Mouse (Mus musculus): ENCODE measurements around the gene Faf2.
"Not testable (repeated sequence)": the region's sequence is repeated elsewhere in the genome, so short reads cannot be mapped to it uniquely, and the experiment has no call there.

The Faf2 gene

DNA sequence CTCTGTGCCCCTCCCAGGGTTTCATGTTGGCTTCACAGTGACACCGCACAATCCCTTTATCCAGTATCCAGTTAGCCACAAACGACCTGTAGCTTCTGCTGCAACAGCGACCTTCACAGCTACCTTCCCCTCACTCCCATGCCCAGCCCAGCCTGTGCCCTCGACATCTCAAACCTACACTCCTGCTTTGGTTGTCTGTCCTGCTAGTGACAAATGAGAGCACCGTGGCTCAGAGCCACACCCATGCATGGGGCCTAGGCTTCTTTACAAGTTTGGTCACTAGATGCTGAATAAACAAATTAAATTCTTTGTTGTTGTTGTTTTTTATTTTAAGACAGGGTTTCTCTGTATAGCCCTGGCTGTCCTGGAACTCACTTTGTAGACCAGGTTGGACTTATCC, 14.4 kb upstream of the Faf2 start:
- DNase-seq (ENCODE audit: low spot score), result no peak

DNA sequence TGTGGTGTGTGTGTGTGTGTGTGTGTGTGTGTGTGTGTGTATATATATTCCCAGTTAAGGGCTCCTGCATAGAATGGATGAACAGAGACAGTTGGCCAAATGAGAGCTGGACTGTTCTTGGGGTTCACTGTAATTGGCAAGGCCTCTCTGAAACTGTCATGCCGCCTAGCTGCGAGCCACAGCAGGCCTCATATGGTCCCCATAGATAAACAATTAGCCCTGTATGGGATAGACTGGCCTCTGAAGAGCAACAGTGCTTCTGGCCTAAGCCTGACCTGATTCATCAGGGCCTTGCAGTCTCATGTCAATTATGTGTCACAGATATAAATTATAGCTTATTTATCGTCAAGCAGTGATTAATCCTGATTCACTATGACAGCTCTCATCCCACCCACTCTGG, 13.6 kb upstream of the Faf2 start:
- DNase-seq (ENCODE audit: low spot score), result no peak

DNA sequence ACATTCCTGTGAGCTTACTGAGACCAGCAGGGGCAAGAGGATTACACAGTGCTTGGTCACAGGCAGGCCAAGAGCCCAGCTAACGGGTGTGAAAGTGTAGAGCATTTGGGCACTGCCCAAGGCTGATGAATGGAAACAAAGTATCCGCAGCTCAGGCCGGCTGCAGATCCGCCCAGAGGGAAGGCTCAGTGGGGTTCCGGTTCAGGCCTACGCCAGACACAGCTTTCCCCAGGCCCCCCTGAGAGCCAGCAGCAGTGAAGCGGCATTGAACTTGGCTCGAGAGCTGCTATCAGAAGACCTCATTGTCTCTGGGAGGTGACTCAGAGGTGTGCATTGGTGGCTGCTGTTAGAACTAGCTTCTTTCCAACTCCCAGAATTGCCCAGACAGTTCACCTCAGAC, 12.9 kb upstream of the Faf2 start:
- no peak for DNase-seq (ENCODE audit: low spot score)

DNA sequence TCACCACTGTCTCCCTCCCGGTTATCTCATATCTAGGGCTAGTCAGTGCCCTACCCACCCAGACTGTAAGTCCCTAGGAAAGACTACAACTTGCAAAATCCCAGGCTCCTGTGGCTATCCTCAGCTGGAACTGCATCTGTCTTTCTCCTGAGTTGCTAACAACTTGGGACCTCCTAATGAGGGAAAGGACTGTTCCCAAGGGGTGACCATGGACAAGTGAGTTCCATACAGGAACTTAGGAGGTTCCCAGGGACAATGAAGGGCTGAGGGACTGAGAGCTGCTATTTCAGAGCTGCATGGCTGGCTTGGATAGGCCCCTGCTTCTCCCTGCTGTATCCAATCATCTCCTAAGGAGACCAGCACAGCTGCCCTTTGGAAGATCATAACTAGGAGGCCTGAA, 12.3 kb upstream of the Faf2 start:
- DNase-seq (ENCODE audit: low spot score), result no peak

DNA sequence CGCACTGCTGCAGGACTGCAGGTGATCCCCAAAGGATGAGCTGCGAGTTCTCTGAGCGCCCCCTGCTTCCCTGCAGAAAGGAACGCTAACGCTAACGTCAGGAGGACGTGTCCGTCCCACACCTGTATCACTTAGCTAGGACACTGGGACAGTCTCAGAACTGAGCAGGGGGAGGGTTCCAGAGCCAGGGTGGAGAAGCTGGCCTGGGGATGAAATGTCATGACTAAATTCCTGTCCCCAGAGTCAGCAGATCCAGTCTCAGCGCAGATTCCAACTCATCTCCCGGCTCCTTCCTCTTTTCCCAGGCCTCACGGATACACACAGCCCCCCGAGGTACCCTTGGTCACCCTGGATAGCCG, 11.0 kb upstream of the Faf2 start:
- no peak for DNase-seq (ENCODE audit: low spot score)

DNA sequence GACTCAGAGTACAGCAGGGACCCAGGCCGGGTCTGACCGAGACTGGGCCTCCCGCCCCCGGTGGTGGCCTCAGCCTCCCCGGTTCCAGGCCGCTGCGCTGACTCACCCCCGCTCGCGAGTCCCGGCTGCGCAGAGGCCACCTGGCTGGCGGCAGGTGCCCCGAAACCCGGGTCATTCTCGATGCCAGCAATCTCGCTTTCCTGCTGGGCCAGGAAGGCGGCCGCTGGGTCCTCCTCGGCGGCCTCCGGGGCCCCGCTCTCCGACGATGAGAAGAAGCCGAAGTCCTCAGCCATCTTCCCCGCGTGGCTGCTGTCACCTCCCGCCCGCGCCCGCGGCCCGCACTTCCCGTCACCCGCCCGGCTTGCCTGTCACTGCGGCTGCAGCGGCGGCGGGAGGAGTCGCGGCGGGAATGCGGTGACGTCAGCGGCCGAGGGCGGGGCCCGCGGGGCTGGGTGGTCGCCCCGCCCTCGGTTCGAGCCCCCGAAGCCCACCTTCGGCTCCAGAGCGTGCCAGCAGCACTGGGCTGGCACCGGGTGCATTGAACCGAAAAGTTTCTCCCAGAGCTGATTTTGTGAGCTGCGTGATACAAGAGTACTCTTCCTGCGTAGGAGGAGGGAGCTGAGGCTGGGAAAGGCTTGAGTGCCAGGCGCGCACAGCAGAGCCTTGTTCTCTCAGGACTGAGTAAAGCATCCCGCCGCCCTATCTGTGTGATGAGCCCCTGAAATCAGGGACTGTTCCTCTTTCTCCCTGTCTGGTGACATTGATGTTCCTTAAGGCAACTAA, 10.4 kb upstream of the Faf2 start, which contains the start of gene Cltb:
Cltb (minus strand) TSS at position 373 of the 783 bp plus-strand sequence.
- peak; percentile 74 for DNase-seq (ENCODE audit: low spot score)

DNA sequence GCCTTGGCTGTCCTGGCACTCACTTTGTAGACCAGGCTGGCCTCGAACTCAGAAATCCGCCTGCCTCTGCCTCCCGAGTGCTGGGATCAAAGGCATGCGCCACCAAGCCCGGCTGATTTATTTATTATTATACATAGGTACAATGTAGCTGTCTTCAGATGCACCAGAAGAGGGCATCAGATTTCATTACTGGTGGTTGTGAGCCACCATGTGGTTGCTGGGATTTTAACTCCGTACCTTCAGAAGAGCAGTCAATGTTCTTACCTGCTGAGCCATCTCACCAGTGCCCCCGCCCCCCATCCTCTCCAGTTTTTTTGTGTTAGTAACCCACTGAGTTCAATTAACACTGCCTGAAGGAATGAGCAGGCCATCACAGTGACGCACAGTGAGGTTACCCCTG, 8.4 kb upstream of the Faf2 start:
- not testable (repeated sequence) for DNase-seq (ENCODE audit: low spot score)

DNA sequence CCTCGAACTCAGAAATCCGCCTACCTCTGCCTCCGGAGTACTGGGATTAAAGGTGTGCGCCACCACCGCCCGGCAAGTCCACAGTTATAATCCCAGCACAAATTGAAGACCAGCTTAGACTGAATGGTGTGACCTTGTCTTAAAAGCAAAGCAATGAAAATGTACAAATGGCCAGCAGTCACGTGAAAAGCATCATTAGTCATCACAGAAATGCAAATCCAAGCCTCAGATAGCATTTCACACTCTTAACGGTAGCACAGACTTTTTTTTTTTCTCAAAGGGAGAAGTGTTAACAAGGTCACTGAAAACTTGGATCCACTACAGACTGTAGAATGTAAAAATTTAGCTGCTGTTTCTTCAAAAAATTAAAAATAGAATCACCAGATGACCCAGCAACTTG, 5.3 kb upstream of the Faf2 start:
- DNase-seq (ENCODE audit: low spot score), result no peak

DNA sequence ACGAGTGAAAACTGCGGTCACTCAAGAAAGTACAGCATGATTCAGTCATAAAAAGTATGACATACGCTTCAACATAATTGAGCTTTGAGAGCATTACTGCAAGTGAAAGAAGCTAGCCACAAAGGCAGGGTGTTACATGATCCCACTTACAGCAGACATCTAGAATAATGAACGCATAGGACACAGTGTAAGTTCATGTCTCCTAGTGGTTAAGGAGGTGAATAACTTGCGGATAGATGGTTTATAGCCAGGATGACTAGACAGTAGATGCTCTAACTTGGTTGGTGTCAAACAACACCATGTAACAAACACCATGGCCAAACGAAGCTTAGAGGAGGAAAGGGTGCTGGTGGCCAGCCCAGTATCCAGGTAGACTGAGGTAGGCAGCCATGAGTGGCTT, 4.6 kb upstream of the Faf2 start:
- no peak for DNase-seq (ENCODE audit: low spot score)

DNA sequence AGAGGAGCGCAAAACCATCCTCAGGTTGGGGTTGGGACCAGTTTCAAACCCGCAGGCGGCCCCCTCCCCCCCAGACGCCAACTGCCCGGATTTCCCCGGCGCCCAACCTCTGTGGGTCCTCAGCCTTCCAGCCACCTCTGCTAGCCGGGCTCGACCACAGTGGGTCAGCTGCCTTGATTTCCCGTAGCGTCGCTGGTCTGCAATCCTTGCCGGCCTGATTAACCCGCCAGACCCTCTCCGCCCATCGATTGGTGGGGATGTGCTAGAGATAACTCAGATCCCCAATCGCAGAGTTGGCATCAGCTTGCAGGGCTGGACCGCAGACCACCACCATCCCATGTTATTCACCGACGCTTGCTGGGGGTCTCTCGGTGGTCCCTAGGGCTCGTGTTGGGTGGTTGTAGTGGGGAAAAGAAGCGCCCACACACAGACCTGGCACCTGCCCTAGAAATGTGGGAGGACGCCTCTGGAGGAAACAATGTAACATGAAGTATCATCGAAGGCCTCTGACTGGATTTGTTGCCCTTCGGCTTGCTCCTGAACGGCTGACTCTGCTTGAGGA, 457 bp downstream of the Faf2 start:
- no peak for DNase-seq (ENCODE audit: low spot score)

DNA sequence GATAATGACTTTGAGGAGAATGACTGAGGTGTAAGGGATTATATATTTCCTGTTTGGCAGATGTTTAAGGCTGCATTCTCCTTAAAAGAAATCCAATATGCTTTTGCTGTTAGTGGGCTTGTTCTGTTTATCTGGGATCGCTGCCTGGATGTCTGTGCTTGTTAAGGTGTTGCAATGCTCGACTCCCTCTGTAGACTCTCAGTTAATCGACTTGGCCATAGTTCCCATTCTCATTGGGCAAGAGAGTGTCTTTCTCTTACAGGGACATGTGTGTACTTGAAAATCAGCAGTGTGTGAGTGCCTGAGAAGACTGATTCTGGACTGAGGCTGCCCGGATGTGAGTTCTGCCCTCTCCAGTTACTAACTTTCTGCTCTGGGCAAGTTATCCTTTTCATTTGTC, 7.5 kb downstream of the Faf2 start:
- DNase-seq (ENCODE audit: low spot score), result no peak

DNA sequence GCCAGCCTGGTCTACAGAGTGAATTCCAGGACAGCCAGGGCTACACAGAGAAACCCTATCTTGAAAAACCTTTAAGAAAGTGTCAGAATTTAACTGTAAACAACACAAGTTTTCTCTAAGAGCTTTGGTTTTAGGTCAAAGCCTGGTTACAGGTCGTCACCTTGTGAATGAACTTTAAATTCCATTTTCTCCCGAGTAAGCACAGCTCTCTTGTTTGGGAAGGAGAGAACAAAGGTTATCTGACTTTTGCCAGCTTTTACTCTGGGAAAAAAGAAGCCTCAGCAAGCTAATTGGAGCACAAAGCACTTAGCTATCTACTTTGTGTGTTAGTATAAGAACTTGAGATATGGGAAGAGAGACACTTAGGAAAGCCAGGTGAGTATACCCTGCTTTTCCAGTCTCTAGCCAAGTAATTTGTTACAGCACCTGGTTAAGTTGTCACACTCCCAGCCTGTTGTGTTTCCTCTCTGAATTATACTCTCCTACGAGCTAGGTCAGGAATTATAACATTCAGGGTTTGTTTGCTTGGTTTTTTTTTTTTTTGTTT, 11.2 kb downstream of the Faf2 start:
- no peak for DNase-seq (ENCODE audit: low spot score)

DNA sequence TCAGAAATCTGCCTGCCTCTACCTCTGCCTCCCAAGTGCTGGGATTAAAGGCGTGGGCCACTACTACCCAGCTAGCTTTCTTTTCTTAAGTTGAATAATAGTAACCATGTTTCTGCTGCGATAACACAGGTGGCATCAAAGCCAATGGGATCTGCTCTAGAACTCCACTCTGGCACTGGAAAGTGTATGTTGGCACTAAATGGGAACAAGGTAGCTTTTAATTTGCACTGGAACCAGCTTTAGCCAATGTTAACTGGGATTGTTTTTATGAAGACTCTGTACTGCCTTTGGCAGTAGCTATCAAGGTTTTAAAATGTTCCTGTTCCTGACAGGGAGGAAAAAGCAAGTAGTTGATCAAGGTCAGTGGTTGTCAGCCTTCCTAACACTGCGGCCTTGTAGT, 13.4 kb downstream of the Faf2 start:
- DNase-seq (ENCODE audit: low spot score), result no peak

DNA sequence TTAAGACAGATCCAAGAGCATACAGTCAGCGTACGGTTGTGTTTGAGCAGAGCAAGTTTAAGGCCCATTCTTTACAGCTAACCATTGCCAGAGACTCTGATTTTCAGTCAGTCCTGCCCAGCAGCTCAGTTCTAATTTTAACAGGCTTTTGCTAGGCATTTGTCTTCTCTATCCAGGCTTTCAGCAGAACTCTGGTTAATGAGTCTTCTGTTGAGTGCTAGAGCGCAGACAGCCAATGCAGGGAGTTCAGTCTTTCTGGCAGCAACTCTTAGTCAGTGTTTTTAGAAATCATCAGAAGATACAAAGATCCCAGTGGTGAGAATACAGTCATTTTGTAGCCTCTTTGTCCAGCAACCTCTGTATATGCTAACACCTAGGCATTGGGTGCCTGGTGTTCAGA, 28.9 kb downstream of the Faf2 start:
- DNase-seq (ENCODE audit: low spot score), result no peak

DNA sequence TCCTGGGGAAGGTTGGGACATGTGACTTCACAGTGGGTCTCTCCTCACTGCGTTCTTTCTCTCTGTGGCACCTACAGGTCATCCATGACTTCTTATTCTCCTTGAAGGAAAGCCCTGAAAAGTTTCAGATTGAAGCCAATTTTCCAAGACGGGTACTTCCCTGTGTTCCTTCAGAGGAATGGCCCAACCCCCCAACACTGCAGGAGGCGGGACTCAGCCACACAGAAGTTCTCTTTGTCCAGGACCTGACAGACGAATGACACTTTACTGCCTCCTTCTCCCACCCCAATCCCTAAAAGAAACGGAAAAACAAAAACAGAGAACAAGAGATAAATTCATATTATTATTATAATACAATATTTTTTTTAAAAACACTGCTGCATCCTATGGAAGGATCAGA, 39.3 kb downstream of the Faf2 start:
- DNase-seq (ENCODE audit: low spot score), result no peak

DNA sequence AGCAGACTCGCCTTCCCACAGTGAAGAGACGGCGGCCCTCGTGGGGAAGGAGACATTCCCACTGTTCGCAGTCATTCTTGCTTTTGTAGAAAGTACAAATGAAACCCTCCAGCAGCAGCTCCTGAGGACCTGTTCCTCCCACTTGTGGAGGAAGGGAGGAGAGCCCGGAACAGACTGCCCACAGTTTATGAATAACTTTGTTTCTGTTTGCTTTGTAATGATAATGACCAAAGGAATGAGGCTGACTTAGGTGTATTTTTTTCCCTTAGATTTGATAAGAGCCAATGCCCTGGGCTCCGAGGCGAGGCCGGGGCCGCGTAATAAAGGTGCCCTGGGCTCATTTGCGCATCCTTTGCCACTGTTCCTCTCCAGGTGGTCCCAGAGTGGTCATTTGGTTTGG, 39.8 kb downstream of the Faf2 start:
- no peak for DNase-seq (ENCODE audit: low spot score)

DNA sequence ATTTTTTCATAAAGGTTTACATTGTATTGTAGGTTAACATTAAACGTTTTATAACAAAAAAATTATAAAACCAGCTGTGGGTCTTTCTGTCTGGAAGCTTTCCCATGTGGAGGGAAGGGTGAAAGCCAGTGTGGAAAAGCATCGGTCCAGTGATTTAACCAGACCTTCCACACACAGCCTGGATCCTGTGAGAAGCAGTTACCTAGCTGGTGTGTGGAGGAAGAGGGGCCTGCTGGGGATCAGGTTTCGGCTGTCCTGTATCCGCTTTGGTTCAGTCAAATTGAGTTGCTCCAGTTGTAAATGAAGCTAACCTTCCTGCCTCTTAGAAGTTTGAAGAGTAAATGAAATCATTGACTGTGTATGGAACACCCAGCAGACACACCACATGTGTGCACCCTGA, 42.4 kb downstream of the Faf2 start:
- DNase-seq (ENCODE audit: low spot score), result no peak

DNA sequence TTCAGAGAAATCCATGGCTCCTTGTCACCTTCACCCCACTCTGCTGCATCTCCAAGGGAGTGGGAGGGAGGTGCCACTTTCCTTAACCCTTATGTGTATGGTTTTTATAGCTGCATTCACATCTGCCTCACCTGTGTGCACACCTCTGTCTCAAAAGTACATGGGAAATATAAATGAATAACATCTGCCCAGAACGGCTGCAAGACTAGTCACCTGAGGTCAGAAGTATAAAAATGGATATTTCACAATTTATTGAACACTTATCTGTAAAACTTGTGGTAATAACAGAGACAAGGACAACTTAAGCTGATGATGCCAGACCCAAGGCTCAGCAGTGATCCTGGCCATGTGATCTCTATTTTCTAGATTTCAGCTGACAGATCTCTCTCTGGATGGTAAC, 42.9 kb downstream of the Faf2 start:
- DNase-seq (ENCODE audit: low spot score), result no peak

DNA sequence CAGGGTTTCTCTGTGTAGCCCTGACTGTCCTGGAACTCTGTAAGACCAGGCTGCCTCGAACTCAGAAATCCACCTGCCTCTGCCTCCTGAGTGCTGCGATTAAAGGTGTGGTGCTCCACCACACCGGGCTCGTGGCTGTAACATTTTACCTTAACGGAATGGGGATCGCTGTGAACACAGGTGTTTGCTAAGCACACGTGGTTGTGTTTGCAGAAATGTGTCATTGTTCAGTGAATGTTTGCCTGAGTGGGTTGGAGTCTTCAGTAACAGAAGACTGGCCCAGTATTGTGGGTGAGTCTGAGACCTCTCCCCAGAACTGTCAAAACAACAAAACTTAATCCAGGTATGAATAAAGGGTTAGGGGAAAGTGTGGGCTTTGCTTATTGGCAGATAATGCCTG, 43.5 kb downstream of the Faf2 start:
- no peak for DNase-seq (ENCODE audit: low spot score)

DNA sequence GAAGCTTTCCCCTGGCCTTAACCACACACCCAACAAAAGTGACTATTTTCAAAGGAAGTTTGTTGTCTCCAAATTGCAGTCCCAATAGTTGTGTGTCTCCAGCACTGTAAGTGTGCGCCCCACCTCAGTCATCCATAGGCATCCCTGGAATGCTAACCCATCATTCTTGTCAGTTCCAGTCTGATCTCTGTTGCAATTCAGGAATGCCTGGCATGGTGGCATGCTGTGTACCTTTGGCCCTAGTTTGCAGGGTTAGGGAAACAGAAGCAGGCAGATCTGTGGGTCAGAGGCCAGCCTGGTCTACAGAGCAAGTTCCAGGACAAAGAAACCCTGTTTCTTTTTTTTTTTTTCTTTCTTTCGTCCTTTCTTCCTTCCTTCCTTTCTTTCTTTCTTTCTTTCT, 48.9 kb downstream of the Faf2 start:
- no peak for DNase-seq (ENCODE audit: low spot score)

DNA sequence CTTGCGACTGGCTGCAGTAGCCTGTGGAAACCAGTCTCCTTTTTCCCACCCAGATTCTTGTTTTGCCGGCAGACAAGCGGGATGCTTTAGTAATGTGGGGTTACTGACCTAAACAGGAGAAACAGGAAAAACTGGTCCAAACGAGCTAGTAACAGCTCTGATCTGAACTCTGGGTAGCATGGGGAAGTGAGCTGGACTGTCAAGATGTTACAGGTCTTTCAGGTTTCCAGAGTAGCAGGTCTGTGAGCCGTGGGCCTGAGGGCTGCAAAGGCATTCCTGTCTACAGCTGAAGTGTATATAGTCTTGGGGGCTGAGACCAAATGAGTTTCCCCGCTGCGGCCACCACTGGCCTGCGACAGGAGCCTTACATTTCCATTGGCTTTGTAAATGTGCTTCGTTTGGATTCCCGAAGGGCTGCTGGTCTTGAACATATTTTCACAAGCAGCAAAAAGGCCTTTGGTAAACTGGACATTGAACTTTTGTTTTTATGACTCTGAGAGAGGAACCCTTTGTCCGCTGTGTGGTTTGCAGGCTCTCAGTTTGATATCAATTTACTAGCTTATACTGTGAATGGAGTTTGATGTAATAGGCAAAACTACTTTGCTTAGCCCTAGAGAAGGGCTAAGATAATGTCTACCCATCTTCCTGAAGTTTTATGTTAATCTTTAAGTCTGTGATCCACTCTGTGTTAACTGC, 54.5 kb downstream of the Faf2 start:
- no peak for DNase-seq (ENCODE audit: low spot score)

DNA sequence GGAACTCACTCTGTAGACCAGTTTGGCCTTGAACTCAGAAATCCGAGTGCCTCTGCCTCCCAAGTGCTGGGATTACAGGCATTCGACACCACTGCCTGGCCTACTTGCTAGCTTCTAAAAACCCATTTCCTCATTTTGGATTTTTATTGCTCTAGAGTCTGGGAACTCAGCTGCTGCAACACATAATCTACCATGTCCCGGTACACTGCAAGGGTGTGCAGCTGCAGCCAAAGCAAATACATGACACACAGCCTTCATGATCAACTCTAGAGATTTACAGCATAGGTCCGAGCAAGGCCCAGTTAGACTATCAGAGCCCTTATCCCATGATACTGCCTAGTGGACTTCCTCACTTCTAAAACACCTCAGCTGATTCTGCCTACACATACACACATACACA, 56.7 kb downstream of the Faf2 start:
- no peak for DNase-seq (ENCODE audit: low spot score)

DNA sequence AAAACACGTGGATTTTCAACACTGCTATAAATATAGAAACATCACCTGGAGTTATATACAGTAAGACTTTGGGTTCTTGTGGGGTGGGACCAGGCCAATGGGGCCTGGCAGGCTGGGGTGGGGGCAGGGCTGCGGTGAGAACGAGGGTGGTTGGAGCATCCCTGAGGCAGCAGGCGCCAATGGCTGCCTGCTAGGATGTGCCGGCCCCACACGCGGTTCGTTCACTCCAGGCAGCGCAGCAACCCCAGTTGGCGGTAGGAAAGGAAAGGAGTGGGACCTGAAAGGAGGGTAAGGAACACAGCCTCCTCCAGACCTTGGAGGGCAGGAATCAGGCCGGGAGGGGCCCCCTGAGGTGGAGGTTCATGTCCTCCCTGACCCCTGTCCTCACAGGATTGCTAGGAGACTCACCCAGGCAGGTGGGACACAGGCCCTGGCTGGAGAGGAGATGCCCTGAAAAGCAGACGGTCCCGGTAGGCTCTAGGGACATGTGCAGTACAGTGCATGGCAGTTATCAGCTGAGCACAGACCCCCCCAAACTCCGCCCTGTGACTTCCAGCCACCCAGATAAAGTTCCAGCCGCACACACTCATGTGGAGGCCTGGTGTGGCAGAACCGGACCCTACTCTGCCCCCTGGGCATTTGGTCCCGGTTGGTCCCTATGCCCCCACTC, 58.7 kb downstream of the Faf2 start:
- DNase-seq (ENCODE audit: low spot score), result no peak
